Mouse (Mus musculus): ENCODE measurements around the gene Chst4. TPM values are rescaled to one million over a fixed set of nuclear protein-coding genes. Genes with fewer than 3 reads are reported as not detected.

Chst4 gene
- total and polyA plus RNA-seq, 3 experiments = not detected

DNA sequence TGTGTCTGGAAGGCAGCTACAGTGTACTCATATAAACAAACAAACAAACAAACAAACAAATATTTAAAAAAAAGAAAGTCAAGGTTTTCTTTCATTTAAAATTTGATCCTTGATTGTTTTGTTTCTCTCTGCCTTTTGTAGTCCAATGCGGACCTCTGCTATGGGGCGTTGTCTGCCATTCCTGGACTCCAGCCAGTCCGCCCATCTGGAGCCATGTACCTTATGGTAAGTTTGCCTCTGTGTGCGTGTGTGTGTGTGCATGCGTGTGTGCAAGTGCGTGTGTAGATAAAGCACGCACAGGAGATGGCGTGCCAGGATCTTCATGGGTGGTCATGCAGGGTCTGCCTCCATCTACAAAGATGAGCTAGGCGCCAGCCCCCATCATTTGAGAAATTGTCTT, 42.2 kb downstream of the Chst4 start:
- in situ Hi-C loops (cut with MboI; ENCODE audit: low pct_ligation_motif_present, low pct_unique_long_range_greater_than_20kb, low sequenced_read_pairs) = no loop called here
- Histone ChIP-seq H3K79me2 (replicated peaks; ENCODE audit: control insufficient read depth, extremely low read depth, insufficient read depth, poor library complexity, severe bottlenecking) (no peaks in the 10 kb centered on the region), H3K4me3 (replicated peaks in 1 of 3; ENCODE audit: low read depth in 2 of 3, low read length in 2 of 3, poor library complexity in 1 of 3) (no peak overlapping the region), H3K27me3 (replicated peaks) (peaks cover 7% of the 10 kb centered on the region), H3K4me1 (ENCODE audit: control insufficient read depth in 1 of 2, insufficient read depth in 2 of 2) (no peaks in the 10 kb centered on the region), H3K9me3 (replicated peaks; ENCODE audit: low read length) (no peaks in the 10 kb centered on the region), H3K9ac (ENCODE audit: insufficient read depth, low read depth) (no peak overlapping the region), H3K36me3 (replicated peaks in 1 of 2; ENCODE audit: control insufficient read depth in 1 of 2, insufficient read depth in 1 of 2, low read length in 1 of 2) (no peaks in the 10 kb centered on the region), H3K4me2 (ENCODE audit: insufficient read depth, low read depth, poor library complexity, severe bottlenecking) (no peak overlapping the region), H3K27ac (ENCODE audit: insufficient read depth, low read depth) (no peak overlapping the region)
- dilution Hi-C loops (cut with MboI; ENCODE audit: extremely low pct_ligation_motif_present, extremely low pct_unique_long_range_greater_than_20kb, low sequenced_read_pairs) = no loop called here
- DNase-seq (ENCODE audit: extremely low read depth) = no peak
- no peak for TF ChIP-seq GABPA (IDR thresholded peaks at IDR 0.05; ENCODE audit: insufficient replicate concordance, low read depth, low read length)
- no peak for TF ChIP-seq PAX5 (IDR thresholded peaks at IDR 0.05; ENCODE audit: low read length)

GRCm38 (mm10) chr8:109992951-109993350, 46.6 kb downstream of the Chst4 start:
- Histone ChIP-seq H3K79me2 (replicated peaks; ENCODE audit: control insufficient read depth, extremely low read depth, insufficient read depth, poor library complexity, severe bottlenecking) (no peaks in the 10 kb centered on the region), H3K4me1 (ENCODE audit: control insufficient read depth in 1 of 2, insufficient read depth in 2 of 2) (no peaks in the 10 kb centered on the region), H3K36me3 (replicated peaks in 1 of 2; ENCODE audit: control insufficient read depth in 1 of 2, insufficient read depth in 1 of 2, low read length in 1 of 2) (no peaks in the 10 kb centered on the region), H3K4me2 (ENCODE audit: insufficient read depth, low read depth, poor library complexity, severe bottlenecking) (no peak overlapping the region), H3K9ac (ENCODE audit: insufficient read depth, low read depth) (no peak overlapping the region), H3K27me3 (replicated peaks) (peaks cover 6% of the 10 kb centered on the region), H3K27ac (ENCODE audit: insufficient read depth, low read depth) (no peak overlapping the region), H3K4me3 (replicated peaks in 1 of 3; ENCODE audit: low read depth in 2 of 3, low read length in 2 of 3, poor library complexity in 1 of 3) (no peak overlapping the region), H3K9me3 (replicated peaks; ENCODE audit: low read length) (no peaks in the 10 kb centered on the region)
- no peak for TF ChIP-seq NRF1 (IDR thresholded peaks at IDR 0.05; ENCODE audit: low read depth, low read length)
- TF ChIP-seq TCF12 (IDR thresholded peaks at IDR 0.05; ENCODE audit: low read depth, low read length) = no peak
- TF ChIP-seq MAZ (IDR thresholded peaks at IDR 0.05; ENCODE audit: low read depth, low read length) = no peak
- no peak for TF ChIP-seq POLR2AphosphoS2 (IDR thresholded peaks at IDR 0.05; ENCODE audit: low read depth, low read length)
- dilution Hi-C loops (cut with MboI; ENCODE audit: extremely low pct_ligation_motif_present, extremely low pct_unique_long_range_greater_than_20kb, low sequenced_read_pairs) = no loop called here
- in situ Hi-C loops (cut with MboI; ENCODE audit: low pct_ligation_motif_present, low pct_unique_long_range_greater_than_20kb, low sequenced_read_pairs) = no loop called here
- DNase-seq (ENCODE audit: extremely low read depth) = no peak

DNA sequence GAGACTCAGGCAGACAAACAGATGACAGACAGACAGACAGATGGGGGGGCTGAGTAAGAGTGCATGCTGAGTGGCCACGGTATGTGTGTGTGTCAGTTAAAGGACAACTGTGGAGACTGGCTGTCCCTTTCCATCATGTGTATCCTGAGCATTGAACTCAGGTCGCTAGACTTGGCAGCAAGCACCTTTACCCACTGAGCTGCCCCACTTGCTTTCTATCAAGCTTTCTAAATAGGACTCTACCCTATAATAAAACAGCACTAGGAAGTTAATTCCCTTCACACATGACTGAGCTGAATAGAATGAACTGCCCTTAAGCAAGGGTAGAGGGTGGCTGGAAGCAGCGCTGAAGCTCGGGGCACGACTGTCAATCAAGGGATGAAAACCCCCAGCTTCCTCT, 47.4 kb downstream of the Chst4 start:
- H3K27me3 ChIP-seq (replicated peaks) = peaks cover 3% of the 10 kb centered on the region
- H3K9ac ChIP-seq (ENCODE audit: insufficient read depth, low read depth) = no peak overlapping the region
- no peak overlapping the region for H3K4me3 ChIP-seq (replicated peaks in 1 of 3; ENCODE audit: low read depth in 2 of 3, low read length in 2 of 3, poor library complexity in 1 of 3)
- H3K4me2 ChIP-seq (ENCODE audit: insufficient read depth, low read depth, poor library complexity, severe bottlenecking) = no peak overlapping the region
- H3K27ac ChIP-seq (ENCODE audit: insufficient read depth, low read depth) = no peak overlapping the region
- H3K9me3 ChIP-seq (replicated peaks; ENCODE audit: low read length) = no peaks in the 10 kb centered on the region
- H3K79me2 ChIP-seq (replicated peaks; ENCODE audit: control insufficient read depth, extremely low read depth, insufficient read depth, poor library complexity, severe bottlenecking) = no peaks in the 10 kb centered on the region
- H3K4me1 ChIP-seq (ENCODE audit: control insufficient read depth in 1 of 2, insufficient read depth in 2 of 2) = no peaks in the 10 kb centered on the region
- in situ Hi-C loops (cut with MboI; ENCODE audit: low pct_ligation_motif_present, low pct_unique_long_range_greater_than_20kb, low sequenced_read_pairs) = no loop called here
- no peak for DNase-seq (ENCODE audit: extremely low read depth)
- no peaks in the 10 kb centered on the region for H3K36me3 ChIP-seq (replicated peaks in 1 of 2; ENCODE audit: control insufficient read depth in 1 of 2, insufficient read depth in 1 of 2, low read length in 1 of 2)
- dilution Hi-C loops (cut with MboI; ENCODE audit: extremely low pct_ligation_motif_present, extremely low pct_unique_long_range_greater_than_20kb, low sequenced_read_pairs) = no loop called here
- TF ChIP-seq RAD21 (IDR thresholded peaks at IDR 0.05; ENCODE audit: low read depth, low read length) (no peak), CTCF (conservative IDR thresholded peaks at IDR 0.05 in 1 of 2, IDR thresholded peaks at IDR 0.05 in 1 of 2; ENCODE audit: low read depth in 2 of 2, low read length in 2 of 2) (no peak), NRF1 (IDR thresholded peaks at IDR 0.05; ENCODE audit: low read depth, low read length) (no peak), CHD1 (IDR thresholded peaks at IDR 0.05; ENCODE audit: low read depth, low read length) (no peak), SIN3A (IDR thresholded peaks at IDR 0.05; ENCODE audit: low read length) (no peak), RCOR1 (conservative IDR thresholded peaks at IDR 0.05; ENCODE audit: low read depth, low read length) (no peak), MEF2A (IDR thresholded peaks at IDR 0.05; ENCODE audit: borderline replicate concordance, low read depth, low read length) (no peak), MAX (IDR thresholded peaks at IDR 0.05; ENCODE audit: low read length) (no peak), IRF4 (IDR thresholded peaks at IDR 0.05; ENCODE audit: low read depth, low read length) (no peak), EP300 (IDR thresholded peaks at IDR 0.05; ENCODE audit: low read length) (no peak), KAT2A (IDR thresholded peaks at IDR 0.05; ENCODE audit: insufficient replicate concordance, low read length) (no peak), NELFE (IDR thresholded peaks at IDR 0.05; ENCODE audit: low read depth, low read length) (no peak)
